Mouse (Mus musculus) brain, embryonic 14.5 days (tissue): ENCODE measurements around the gene Dmac2. TPM values are rescaled to one million over a fixed set of nuclear protein-coding genes. Genes with fewer than 3 reads are reported as not detected.
"Not testable (repeated sequence)": the region's sequence is repeated elsewhere in the genome, so short reads cannot be mapped to it uniquely, and the experiment has no call there.

Experiments used
- DNase-seq: peaks from one replicate; pipeline ENCODE4 v3.0.0-alpha.2; 2011; ENCODE audit warnings: low read depth
- CTCF ChIP-seq: fragments of 200-500 bp; IDR thresholded peaks from 2 replicates; pipeline ENCODE4 v1.5.1; 2012; ENCODE audit warnings: inconsistent platforms, mild to moderate bottlenecking, moderate library complexity, borderline replicate concordance; ENCODE audit not compliant: insufficient read depth, insufficient read length; ENCODE audit errors: extremely low read depth
- POLR2A ChIP-seq: fragments of 200-500 bp; IDR thresholded peaks from 2 replicates; pipeline ENCODE4 v1.6.1; 2012; ENCODE audit warnings: mild to moderate bottlenecking, inconsistent platforms, borderline replicate concordance; ENCODE audit not compliant: poor library complexity, insufficient read depth, insufficient read length, severe bottlenecking; ENCODE audit errors: extremely low read depth
- polyA plus RNA-seq: library from polyadenylated mRNA; depleted of rRNA; stranded (reverse); fragments of >200 nt; gene quantifications from 2 replicates; pipeline ENCODE4 v1.2.3, GENCODE M21; 2012; rRNA removed

Gene Dmac2
- polyA plus RNA-seq, result 41.9 and 46.1 TPM in 2 replicates

DNA sequence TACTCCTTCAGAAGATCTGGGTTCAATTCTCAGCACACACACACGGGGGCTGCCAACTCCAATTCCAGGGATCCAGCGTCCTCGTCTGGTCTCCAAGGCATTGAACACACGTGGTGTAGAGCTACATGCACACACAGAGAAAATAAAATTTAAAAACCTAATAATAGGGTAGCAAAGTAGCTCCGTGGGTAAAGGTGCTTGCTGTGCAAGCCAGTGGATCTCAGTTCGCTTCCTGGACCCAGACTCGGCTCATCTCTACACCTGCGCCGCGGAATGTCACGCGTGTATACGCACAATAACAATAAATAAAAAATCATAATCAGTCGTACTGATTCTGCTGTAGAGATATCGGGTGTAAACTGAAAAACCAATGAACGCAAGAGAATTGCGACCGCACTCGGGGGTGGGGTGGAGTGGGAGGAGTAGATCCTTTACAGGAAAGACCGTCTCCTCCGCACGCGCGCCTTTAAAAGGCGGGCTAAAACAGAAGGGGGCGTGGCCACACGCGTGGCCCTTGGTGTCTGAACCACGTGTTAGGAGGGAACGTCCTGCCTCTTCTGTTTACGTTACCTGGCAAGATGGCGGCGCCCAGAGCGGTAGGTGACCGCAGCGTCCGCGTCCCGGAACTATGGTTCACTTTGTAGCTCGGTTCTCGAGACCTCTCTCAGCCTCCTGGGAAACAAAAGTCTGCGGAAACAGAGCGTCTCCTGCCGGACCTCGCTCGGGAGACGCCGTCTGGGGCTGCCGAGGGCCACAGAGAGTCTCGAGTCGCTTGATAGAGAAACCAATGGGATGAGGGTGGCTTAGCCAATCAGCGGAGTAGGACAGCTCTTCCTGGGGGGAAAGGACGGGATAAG is at the start of gene Dmac2:
Dmac2 (plus strand) TSS at position 550 of the 857 bp plus-strand sequence.
- peak; percentile 97 for DNase-seq
- TF ChIP-seq POLR2A, result 0 out of 2 replicates have a peak, but pooled peaks have one; percentile 13
- TF ChIP-seq CTCF, result no peak

DNA sequence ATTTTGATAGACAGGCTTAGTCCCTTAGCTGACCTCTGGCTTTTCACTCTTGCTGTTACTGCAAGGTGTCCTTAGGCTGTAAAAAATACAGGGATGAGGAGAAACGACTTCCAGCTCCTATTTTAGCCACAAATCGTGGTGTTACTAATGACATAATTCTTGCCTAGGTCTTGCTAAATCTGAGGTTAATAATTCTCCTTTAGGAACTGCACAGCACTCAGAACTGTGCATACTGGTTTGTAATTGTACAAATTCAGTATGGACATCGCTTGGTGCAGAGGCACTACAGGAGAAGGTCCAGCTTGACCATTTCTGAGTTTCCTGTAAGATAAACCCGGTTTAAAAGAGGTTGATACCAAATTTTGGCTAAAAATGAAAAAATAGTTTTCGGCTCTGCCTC is 45.4 kb upstream of the Dmac2 start:
- DNase-seq, result not testable (repeated sequence)

DNA sequence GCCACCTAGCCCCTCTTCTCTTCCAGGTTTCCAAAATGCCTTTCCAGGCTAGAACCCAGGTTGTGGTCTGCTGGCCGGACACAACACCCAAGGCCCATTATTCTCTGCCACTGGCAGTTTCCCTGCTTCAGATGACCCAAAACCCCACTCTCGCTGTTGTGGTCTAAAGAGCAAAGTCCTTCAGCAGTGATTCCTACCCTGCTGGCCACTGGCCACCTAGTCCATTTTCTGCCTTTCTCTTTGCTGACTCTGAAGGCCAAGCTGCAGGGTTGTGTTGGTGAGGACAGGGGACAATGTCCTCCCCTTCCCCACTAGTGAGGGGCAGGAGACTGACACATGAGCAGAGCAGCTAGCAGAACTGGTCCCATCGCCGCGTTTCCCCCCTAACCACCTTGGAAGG is 44.1 kb upstream of the Dmac2 start:
- no peak for DNase-seq
- TF ChIP-seq CTCF (no peak), POLR2A (no peak)

DNA sequence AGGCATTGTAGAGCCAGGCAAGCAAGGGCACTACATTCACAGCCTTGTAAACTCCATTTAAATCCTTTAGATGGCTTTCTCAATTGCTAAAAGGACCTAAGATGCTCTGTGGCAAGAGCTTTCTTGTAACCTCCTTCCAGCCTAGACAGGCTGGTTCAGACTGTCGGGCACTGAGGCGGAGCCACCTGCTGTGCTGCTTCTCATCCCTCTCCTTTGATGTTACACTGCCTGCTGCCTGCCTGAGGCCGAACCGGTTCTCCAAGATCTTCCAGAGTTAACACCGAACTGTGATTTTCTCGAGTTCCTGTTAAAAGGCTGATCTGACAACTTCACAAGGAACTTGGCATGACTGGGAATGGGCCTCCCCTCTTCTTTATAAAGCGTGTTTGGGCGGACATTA is 43.3 kb upstream of the Dmac2 start:
- peak; percentile 40 for DNase-seq
- TF ChIP-seq CTCF, result no peak
- TF ChIP-seq POLR2A, result no peak

DNA sequence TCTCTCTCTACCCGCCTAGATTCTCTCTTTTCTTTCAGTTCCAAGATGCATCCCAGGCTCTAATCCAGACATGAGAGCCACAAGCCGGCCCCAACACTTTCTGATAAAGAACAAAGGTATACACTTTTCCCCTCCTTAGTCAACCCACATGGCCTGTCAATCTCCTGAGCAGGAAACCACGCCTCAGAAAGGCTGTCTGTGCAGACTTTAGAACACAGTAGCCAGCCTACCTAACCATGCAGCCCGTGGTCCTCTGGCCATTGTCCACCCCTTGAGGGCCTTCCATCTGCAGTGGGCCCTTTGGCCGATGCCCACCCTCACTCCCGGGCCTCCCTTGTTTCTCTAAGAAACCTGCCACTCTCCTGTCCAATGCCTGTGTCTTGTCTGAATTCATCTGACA is 42.9 kb upstream of the Dmac2 start:
- DNase-seq, result not testable (repeated sequence)

DNA sequence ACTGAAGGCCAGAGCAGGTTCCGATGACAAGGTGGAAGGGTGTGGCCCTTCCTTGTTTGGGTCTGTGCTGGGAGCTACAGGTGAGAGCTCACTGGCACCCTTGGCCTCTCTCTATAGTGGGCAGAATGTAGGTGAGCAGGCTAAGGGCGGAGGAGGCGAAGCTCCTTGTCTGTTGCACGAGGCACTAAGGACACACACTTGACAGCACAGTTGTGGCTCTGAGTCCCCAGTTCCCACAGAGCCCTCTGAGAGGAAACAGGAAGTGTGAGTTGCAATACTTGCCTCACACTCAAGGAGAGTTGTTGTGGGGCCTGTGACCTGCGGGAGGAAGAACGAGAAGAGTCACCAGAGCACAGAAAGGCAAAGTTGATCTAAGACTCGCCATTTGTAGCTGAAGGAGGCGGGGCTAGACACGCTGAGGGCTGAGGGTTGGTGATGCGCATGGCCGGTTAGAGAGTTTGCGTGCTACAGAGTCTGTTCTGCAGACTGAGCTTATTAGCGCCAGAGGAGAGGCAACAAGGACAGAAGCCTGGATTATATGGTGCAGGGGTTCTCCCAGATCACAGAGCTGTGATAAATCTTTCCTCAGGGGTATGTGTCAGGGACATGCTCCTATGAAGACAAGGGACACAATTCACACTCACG is 42.3 kb upstream of the Dmac2 start:
- DNase-seq, result not testable (repeated sequence)

DNA sequence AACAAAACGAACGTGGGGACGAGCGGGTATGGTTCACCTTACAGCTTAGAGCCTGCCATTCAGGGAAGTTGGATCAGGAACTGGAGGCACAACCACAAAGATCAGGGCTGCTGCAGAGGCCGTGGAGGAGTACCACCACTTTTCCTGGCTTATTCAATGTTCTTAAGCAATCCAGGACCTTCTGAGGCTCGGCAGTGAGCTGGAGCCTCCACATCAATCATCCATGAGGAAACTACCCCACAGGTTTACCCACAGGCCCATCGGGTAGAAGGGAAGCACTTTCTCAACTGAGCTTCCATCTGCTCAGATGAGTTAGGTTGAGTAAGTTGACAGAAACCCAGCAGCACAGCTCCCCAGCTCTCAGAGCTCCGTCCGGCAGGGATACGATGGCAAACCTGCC is 39.8 kb upstream of the Dmac2 start:
- no peak for DNase-seq
- TF ChIP-seq CTCF, result no peak
- TF ChIP-seq POLR2A, result no peak

DNA sequence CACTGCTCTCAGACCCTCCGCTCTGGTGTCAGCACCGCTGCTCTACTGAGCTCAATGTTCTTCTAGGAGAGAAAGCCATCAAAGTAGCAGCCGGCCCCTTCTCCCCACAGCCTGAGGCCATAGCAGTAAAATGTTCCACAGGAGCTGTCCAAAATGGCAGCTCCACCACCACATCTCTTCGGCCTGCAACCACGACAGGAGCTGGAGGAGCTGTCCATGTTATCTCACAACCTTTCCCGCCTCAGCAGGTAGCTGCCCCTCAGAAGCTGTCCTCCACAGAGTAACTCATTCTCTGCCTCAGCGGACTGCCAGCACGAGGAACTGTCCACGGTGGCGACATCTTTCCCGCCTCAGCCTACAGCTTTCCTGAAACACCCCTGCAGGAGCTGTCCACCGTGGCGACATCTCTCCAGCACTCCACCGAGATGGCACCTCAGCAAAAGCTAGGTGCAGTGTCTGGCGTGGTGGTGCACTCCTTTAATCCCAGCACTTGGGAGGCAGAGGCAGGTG is 36.9 kb upstream of the Dmac2 start:
- no peak for DNase-seq
- no peak for TF ChIP-seq POLR2A
- TF ChIP-seq CTCF, result no peak

DNA sequence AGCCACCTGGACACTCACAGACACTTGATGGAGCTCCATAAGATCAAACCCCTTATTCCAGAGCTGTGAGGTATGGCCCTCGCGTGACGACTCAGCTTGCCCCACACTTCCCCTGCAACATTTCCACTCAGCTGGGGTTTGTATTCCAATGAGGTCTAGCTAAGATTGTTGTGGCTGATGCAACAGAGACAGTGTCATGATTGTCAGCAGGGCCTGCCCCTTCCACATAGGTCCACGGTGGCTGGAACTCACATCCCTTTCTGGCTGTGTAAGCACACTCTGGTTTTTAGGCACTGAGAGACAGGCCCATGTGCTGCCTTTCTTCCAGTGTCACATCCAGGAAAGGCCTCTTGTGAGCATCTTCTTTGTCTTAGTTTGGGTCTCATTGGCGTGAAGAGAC is 34.6 kb upstream of the Dmac2 start:
- DNase-seq, result no peak
- TF ChIP-seq CTCF, result no peak
- no peak for TF ChIP-seq POLR2A

DNA sequence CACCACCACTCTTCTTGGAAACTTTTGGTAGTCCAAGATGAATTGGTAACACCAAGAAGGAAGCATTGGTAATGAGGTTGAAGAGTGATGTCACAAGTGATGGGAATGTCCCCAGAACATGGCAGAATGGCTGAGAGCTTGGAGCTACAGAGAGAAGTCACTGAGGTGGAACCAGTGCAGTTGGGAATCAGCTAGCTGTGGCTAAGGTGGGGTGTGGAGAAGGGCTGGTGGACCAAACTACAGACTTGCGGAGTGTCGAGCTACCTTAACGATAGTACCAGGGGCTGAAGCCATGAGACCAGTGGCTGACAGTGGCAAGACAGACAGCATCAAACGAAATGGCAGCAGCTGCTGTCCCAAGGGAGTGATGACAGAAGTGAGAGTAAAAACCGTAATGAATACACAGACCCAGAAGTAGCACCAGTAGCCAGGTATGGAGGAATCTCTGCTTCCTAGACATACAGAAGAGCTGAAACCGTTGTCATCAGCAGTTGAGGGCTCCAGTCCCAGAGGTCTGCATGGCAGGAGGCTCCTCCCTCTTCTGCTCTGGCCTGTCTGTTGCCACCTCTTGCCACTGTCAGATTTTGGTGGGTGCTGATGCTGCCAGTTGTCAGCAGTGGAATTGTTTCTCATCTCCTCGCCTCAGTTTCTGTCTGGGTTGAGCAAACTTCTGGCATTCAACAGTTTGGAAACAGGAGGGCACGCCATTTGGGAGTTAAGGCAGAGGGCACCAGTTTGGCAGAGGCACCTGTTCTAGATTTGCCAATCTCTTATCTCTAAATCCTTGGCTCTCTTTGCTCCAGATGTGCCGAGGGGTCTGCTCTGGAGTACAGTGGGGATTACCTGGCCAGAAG is 33.6 kb upstream of the Dmac2 start:
- DNase-seq, result no peak
- TF ChIP-seq CTCF, result no peak
- TF ChIP-seq POLR2A, result no peak

DNA sequence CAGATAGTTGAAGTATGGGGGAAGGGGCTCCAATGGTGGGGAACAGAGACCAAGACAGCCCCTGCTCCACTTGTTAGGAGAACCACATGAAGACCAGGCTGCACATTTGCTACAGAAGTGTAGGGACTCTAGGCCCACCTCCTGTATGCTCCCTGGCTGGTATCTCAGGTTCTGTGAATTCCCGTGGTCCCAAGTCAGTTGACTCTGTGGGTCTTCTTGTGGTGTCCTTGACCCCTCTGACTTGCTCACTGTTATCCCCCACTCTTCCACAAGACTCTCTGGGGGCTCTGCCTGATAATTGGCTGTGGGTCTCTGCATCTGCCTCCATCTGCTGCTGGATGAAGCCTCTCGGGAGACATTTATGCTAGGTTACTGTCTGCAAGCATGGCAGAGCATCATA is 28.0 kb upstream of the Dmac2 start:
- DNase-seq, result no peak
- no peak for TF ChIP-seq CTCF
- no peak for TF ChIP-seq POLR2A

DNA sequence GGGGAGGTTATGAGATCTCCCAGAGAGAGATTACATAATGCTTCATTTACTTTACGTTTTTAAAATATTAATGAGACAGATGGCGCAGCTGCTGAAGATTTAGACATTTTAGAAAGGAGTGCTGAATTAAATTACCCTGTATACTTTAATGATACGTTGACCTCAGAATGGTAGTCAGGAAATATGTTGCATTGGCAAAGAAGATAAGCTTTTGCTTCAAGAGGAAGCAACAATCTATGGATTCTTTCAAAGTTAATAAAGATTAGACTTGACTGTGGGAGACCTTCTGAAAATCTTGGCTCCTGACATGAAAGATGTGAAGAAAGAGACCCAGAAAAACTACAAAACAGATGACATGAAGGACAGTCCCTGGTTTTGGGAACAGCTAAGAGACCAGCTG is 25.4 kb upstream of the Dmac2 start:
- no peak for TF ChIP-seq POLR2A
- TF ChIP-seq CTCF, result no peak
- DNase-seq, result no peak
